Mouse (Mus musculus) heart, embryonic 10.5 days (tissue): Measurements from ENCODE around the gene Adamts9. TPM values are rescaled to one million over a fixed set of nuclear protein-coding genes. Genes with fewer than 3 reads are reported as not detected.

Source experiments
- DNase-seq: peaks from one replicate; pipeline ENCODE4 v3.0.0-alpha.2; 2017; ENCODE audit warnings: low spot score
- H3K27ac ChIP-seq: fragments of 300-500 bp; sonication (generic); 2 replicates; pipeline ENCODE4 v1.5.1; 2016; ENCODE audit warnings: mild to moderate bottlenecking
- H3K27me3 ChIP-seq: fragments of 300-500 bp; sonication (generic); 2 replicates; pipeline ENCODE4 v1.6.1; 2016; ENCODE audit warnings: mild to moderate bottlenecking; ENCODE audit not compliant: poor library complexity, insufficient read depth, severe bottlenecking
- H3K36me3 ChIP-seq: fragments of 300-500 bp; sonication (generic); 2 replicates; pipeline ENCODE4 v1.6.1; 2016; ENCODE audit warnings: mild to moderate bottlenecking, moderate library complexity
- H3K4me1 ChIP-seq: fragments of 300-500 bp; sonication (generic); 2 replicates; pipeline ENCODE4 v1.6.1; 2016; ENCODE audit warnings: mild to moderate bottlenecking
- H3K4me3 ChIP-seq: fragments of 300-500 bp; sonication (generic); 2 replicates; pipeline ENCODE4 v1.5.1; 2016; ENCODE audit warnings: mild to moderate bottlenecking, moderate library complexity
- H3K9me3 ChIP-seq: fragments of 300-500 bp; sonication (generic); 2 replicates; pipeline ENCODE4 v1.6.1; 2016; ENCODE audit warnings: mild to moderate bottlenecking, moderate library complexity
- WGBS: fragments of 180-500 bp; shearing (Covaris S2); methylation state at CpG from one replicate; pipeline ENCODE4 v1.1.7; 2016; 5-methylcytosine and 5-hydroxymethylcytosine counted together
- polyA plus RNA-seq: library from polyadenylated mRNA; unstranded; fragments of >200 nt; fragmentation: Nextera tagmentation; extraction: Ambion mirVana; gene quantifications from 2 replicates; pipeline ENCODE4 v1.2.1, GENCODE M21; 2016

The Adamts9 gene
- polyA plus RNA-seq, 1 experiment from 2014 or later: 9.7 TPM

DNA sequence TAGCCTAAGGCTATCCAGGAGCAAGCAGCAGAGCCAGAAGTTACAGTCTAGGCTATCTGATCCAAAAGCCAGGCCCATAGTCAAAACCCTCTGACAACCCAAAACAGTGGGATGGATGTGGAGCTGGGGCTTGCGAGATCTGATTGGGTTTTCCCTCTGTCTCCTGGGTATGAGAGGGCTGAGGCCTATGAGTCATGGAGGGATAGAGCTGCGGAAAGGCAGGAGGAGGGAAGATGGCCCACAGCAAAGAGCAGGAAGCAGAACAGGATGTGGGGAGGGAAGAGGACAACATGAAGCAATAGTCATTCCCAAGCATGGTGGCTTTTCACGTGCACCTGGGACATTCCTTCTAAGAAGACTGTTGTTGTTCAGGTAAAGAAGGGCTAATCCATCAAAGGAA is 32.7 kb downstream of the Adamts9 start:
- Histone ChIP-seq H3K9me3 (no peaks in the 10 kb centered on the region), H3K4me3 (no peak overlapping the region), H3K36me3 (peaks cover 29% of the 10 kb centered on the region; the same call in 1 of the 2 replicates), H3K27me3 (no peaks in the 10 kb centered on the region), H3K4me1 (peaks cover 26% of the 10 kb centered on the region), H3K27ac (peak overlapping the region; percentile 59)
- WGBS: 58% methylated on average over 3 of the region's 3 CpGs
- DNase-seq: no peak

DNA sequence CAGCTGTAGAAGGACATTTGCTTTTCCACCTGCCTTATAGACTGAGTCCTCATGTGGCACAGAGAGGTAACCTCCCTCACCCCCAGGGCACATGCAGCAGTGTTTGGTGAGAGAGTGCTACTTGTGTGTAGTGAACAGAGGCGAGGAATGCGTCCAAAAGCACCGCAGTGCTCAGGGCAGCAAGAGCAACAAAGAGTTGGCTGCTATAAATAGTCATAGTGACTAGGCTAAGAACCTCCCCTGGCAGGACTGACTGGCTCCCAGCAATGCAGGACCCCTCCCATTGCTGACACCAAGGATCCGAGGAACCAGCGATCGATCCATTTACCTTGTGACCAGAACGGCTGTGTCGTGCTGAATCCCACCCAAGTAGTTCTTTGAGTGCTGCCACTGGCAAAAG is 33.9 kb downstream of the Adamts9 start:
- H3K27ac ChIP-seq: peak overlapping the region; percentile 59; the same call in 1 of the 2 replicates
- peak overlapping the region; percentile 33; the same call in 1 of the 2 replicates for H3K4me3 ChIP-seq
- no peaks in the 10 kb centered on the region for H3K27me3 ChIP-seq
- 38% methylated on average over 8 of the region's 8 CpGs for WGBS
- no peaks in the 10 kb centered on the region for H3K9me3 ChIP-seq
- DNase-seq: no peak
- H3K36me3 ChIP-seq: peaks cover 40% of the 10 kb centered on the region; the same call in 1 of the 2 replicates
- H3K4me1 ChIP-seq: peaks cover 33% of the 10 kb centered on the region

DNA sequence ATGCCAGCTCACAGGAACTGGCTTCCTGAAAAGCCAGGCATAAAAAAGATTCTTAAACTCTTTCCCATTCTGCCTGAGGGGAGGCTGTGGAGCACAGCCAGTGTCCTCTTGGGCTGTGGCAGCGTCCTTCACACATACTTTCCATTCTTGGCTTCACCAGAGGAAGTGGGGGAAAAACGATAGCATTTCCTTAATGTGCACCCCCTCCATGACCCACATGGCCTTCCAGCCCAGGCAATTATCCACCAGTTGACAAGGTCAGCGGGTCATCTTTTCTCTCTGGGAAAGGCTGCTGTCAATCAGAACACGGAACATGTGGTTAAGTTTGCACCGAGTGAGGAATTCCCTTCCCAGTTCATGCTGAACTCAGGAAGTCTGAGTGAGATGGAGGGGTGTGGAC is 37.4 kb downstream of the Adamts9 start:
- H3K36me3 ChIP-seq: peaks cover 64% of the 10 kb centered on the region

DNA sequence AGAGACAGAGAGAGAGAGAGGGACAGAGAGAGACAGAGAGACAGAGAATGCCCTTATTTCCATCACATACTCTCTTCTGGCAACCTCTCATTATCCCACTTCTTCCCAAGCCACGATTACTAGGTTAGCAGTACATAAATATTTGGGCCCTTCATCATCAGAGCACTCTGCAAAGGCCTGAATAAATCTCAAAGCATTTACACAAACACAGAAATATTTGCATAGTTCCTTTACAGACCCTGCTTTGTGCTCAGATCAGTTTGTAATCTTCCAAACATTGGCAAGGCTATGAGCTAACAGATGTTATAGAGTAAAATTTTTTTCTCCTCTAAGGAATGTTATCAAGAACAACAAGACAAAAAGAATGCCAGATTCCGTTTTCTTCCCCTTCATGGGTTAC is 38.8 kb downstream of the Adamts9 start:
- DNase-seq: no peak
- no peaks in the 10 kb centered on the region for H3K9me3 ChIP-seq
- no peak overlapping the region for H3K4me3 ChIP-seq
- no peak overlapping the region for H3K27ac ChIP-seq
- WGBS: 48% methylated on average over 2 of the region's 2 CpGs
- H3K4me1 ChIP-seq: peaks cover 29% of the 10 kb centered on the region
- no peaks in the 10 kb centered on the region for H3K27me3 ChIP-seq
- peaks cover 72% of the 10 kb centered on the region for H3K36me3 ChIP-seq

More for the DNA sequence above, 37.4 kb downstream of the Adamts9 start:
- Histone ChIP-seq H3K27ac (peak overlapping the region; percentile 72; the same call in 1 of the 2 replicates), H3K4me1 (peaks cover 33% of the 10 kb centered on the region), H3K27me3 (no peaks in the 10 kb centered on the region), H3K4me3 (no peak overlapping the region), H3K9me3 (no peaks in the 10 kb centered on the region)
- DNase-seq: no peak
- 9% methylated on average over 5 of the region's 5 CpGs for WGBS

DNA sequence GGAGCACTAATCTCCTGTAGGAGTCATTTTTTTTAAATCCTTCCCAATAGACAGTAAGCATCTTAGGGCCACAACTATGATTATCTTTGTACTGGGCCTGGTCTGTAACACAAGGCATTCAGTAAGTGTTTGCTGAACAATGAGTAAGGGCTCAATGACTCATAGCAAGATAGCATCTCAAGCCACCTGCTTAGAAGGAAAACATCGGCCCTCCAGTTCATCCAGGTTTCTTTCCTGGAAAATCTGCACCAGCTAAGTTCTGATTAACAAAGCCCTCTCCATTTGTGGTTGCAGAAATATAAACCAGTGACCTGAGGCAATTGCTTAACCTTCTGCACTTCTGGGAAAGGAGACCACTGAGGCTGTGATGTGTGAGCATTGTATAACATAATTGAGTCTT is 39.3 kb downstream of the Adamts9 start:
- no peaks in the 10 kb centered on the region for H3K27me3 ChIP-seq
- no peak overlapping the region for H3K4me3 ChIP-seq
- H3K4me1 ChIP-seq: peaks cover 24% of the 10 kb centered on the region
- no peak overlapping the region for H3K27ac ChIP-seq
- no peaks in the 10 kb centered on the region for H3K9me3 ChIP-seq
- 58% methylated on average over 1 of the region's 1 CpGs for WGBS
- H3K36me3 ChIP-seq: peaks cover 73% of the 10 kb centered on the region
- no peak for DNase-seq

DNA sequence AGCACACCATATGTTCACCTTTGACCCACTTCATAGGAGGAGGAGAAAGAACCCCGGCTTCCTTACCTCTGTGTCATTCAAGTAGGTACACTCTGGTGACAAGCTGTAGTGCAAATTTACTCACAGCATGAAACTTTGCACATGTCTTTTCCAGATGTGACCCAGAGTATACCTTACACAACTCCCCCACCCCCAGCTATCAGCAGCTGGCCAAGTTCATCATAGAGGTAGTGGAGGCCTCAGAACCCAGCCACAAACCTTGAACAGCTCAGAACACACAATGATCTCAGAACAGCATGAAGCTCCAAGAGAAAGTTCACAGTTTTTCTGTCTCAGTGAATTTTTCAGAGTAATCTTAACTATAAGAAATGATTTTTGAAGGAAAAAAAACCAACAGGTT is 51.8 kb downstream of the Adamts9 start:
- H3K4me3 ChIP-seq: no peak overlapping the region
- no peak overlapping the region for H3K27ac ChIP-seq
- no peaks in the 10 kb centered on the region for H3K9me3 ChIP-seq
- H3K27me3 ChIP-seq: no peaks in the 10 kb centered on the region
- 84% methylated on average over 1 of the region's 1 CpGs for WGBS
- DNase-seq: no peak
- peaks cover 18% of the 10 kb centered on the region for H3K4me1 ChIP-seq
- H3K36me3 ChIP-seq: peaks cover 75% of the 10 kb centered on the region

DNA sequence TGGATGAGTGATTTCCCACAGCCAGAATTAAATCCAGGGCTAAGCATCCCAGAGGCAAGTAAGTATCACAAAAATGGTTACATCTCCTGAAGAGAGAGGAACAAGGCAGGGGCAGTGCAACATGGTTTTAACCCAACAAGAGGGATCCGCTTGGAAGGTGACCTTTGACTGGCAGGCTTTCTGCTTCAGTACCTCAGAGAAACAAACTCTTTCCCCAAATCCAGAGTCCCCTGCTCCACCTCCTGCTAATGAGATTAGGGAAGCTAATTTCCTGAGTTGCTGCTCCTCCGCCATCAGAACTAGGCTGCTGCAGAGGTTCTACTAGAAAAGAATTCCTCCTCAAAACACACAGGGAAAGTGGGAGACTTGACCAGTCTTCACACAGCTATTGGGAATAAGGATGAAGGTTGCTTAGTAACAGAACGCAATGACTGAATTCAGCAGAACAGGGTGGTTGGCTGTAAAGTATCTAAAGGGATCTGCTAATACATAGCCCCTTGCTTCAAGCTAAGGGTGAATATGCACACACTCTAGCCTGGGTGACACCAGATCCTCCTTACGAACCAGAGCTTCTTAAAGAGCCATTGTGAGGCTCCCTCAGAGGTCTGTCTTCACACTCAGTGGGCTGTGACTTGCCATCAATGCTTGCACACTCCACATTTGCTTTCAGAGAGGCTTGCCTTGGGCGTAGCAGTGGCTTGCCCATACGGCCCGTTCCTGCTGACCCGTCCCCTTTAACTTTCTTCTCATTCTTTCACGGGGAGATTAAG is 60.0 kb downstream of the Adamts9 start:
- 52% methylated on average over 9 of the region's 9 CpGs for WGBS
- no peak for DNase-seq
- H3K36me3 ChIP-seq: peaks cover 87% of the 10 kb centered on the region
- H3K9me3 ChIP-seq: no peaks in the 10 kb centered on the region
- H3K4me1 ChIP-seq: peaks cover 9% of the 10 kb centered on the region
- no peak overlapping the region for H3K4me3 ChIP-seq
- H3K27me3 ChIP-seq: no peaks in the 10 kb centered on the region
- H3K27ac ChIP-seq: peak overlapping the region; percentile 42; the same call in 1 of the 2 replicates

DNA sequence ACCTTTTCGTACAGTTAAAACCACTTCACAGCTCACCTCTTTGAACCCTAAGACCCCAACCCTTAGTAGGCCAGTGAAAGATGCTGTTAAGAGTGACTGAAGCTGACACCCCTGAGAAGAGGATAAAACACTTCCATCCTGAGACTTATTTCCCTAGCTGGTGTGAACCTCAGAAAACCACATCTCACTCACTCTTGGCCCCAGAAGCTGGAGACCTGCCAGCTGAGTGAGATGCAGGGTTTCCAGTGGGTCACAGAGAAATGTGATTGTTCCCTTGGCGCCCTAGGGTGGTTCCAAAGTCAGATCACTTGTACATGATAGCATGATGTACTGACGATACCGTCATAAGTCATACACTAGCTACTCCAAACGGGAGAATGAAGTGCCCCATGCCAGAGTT is 60.8 kb downstream of the Adamts9 start:
- Histone ChIP-seq H3K4me1 (peaks cover 9% of the 10 kb centered on the region), H3K4me3 (no peak overlapping the region), H3K27me3 (no peaks in the 10 kb centered on the region), H3K9me3 (no peaks in the 10 kb centered on the region), H3K27ac (no peak overlapping the region), H3K36me3 (peaks cover 89% of the 10 kb centered on the region)
- WGBS: 85% methylated on average over 5 of the region's 5 CpGs
- no peak for DNase-seq

DNA sequence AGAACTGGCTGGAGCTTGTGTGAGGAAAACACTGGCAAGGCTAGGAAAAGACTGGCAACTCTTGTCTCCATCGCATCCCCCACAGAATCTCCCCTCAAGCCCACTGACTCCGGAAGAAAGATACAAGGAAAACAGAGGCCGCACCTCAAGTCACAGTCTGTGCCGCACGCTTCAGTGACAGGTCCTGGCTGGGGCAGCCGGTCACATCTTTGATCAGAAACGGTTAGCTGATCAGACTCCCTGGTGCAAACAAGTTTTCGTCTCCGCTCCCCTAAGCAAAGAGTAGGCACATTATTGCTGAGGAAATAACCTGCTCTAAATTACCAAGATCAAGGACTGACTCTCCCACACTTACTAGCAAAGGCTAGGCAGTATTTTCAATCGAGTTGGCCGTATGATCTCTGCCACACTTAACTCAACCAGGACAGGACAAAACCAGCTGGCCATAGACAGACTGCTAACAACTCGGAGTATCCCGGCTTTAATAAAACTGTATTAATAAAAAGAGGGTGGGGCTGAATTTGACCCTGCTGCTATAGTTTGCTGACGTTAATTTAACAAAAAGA is 63.5 kb downstream of the Adamts9 start:
- no peaks in the 10 kb centered on the region for H3K27me3 ChIP-seq
- peaks cover 77% of the 10 kb centered on the region for H3K36me3 ChIP-seq
- H3K27ac ChIP-seq: no peak overlapping the region
- no peaks in the 10 kb centered on the region for H3K9me3 ChIP-seq
- peaks cover 19% of the 10 kb centered on the region for H3K4me1 ChIP-seq
- no peak for DNase-seq
- H3K4me3 ChIP-seq: no peak overlapping the region
- WGBS: 86% methylated on average over 14 of the region's 14 CpGs

DNA sequence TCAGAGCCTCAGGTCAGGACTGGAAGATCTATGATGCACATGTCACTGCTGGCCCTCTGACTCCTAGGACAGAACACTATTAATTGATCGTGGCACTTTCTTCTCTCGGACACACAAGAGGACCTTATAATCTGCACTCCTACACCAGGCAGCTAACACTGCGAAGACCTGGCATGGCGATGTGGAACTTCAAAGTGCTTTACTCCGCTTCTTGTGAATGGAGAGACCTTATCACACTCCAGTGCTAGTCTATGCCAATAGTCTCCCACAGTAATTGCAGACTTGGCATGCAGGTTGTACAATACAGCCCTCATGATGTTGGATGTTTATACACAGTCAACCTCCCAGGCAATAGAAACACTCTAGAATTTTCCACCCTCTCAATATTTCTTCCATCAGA is 64.5 kb downstream of the Adamts9 start:
- Histone ChIP-seq H3K36me3 (peaks cover 75% of the 10 kb centered on the region), H3K4me3 (no peak overlapping the region), H3K27ac (no peak overlapping the region), H3K9me3 (no peaks in the 10 kb centered on the region), H3K27me3 (no peaks in the 10 kb centered on the region), H3K4me1 (peaks cover 19% of the 10 kb centered on the region)
- DNase-seq: no peak
- 79% methylated on average over 5 of the region's 5 CpGs for WGBS

DNA sequence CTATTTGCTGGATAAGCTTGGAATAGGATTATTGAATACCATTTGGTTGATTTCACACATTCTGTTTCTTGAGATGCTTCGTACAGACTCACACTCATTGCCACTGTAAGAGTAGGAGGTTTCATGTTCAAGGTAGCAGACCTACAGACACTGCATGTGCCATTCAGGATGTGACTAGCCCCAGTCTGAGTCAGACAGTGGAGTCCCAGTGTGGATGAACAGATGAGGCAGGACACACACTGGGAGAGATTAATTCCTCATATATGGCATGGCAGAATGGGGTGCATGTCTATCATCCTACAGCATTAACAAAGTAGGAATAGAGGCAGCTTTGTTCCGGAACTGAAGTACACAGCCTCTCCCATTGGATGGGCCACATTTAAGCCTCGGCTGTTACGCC is 66.1 kb downstream of the Adamts9 start:
- H3K27ac ChIP-seq: no peak overlapping the region
- peaks cover 70% of the 10 kb centered on the region for H3K36me3 ChIP-seq
- H3K4me1 ChIP-seq: peaks cover 10% of the 10 kb centered on the region
- 90% methylated on average over 4 of the region's 4 CpGs for WGBS
- H3K27me3 ChIP-seq: no peaks in the 10 kb centered on the region
- no peak for DNase-seq
- no peak overlapping the region for H3K4me3 ChIP-seq
- no peaks in the 10 kb centered on the region for H3K9me3 ChIP-seq

DNA sequence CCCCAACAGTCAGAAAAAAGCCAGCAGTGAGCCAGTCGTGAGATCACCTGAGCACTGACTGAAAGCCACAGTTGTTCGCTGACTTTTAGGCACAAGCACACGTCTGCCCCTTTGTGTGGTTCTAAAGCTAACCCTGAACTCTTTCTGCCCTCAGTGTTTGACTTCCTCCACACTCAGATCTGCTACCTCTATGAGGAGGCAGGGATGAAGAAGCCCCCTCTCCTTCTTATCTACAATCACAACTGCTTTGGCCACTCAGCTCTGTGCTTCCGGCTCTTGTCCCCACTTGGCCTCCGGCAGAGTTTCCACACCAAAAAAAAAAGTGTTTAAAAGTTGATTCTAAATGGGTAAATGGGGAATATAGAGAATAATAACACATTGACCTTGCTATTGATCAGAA is 67.2 kb downstream of the Adamts9 start:
- DNase-seq: no peak
- H3K36me3 ChIP-seq: peaks cover 72% of the 10 kb centered on the region
- peaks cover 10% of the 10 kb centered on the region for H3K4me1 ChIP-seq
- H3K4me3 ChIP-seq: no peak overlapping the region
- WGBS: 46% methylated on average over 5 of the region's 5 CpGs
- no peaks in the 10 kb centered on the region for H3K9me3 ChIP-seq
- H3K27me3 ChIP-seq: no peaks in the 10 kb centered on the region
- peak overlapping the region; percentile 62 for H3K27ac ChIP-seq

DNA sequence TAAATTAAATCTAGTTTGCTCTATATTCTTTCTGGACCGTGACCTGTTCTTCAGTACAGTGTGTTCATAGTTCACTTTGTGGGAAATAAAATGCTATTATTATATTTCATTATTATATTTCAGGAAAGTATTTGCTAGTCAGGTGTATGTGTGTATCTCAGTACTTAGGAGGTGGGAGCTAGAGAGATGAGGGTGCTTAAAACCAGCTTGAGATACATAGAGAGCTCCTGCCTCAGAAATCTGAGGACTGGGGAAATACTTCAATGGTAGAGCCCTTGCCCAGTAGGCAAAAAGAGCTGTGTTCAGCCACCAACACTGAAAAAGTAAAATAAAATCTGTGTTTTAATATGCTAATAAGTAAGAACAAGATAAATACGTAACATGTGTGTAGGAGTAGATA is 68.0 kb downstream of the Adamts9 start:
- WGBS: 83% methylated on average over 2 of the region's 2 CpGs

More for the DNA sequence above, 68.0 kb downstream of the Adamts9 start:
- H3K9me3 ChIP-seq: no peaks in the 10 kb centered on the region
- H3K27ac ChIP-seq: peak overlapping the region; percentile 62; the same call in 1 of the 2 replicates
- H3K27me3 ChIP-seq: no peaks in the 10 kb centered on the region
- H3K4me3 ChIP-seq: no peak overlapping the region
- DNase-seq: no peak
- peaks cover 12% of the 10 kb centered on the region for H3K4me1 ChIP-seq
- peaks cover 64% of the 10 kb centered on the region for H3K36me3 ChIP-seq
